Comparison of ENCODE assay signal across 21 mouse cellular contexts in genomic region chr13:102862981-102863380, GRCm38 (mm10).
DNase-seq lines count a peak whose midpoint lies in the region; ATAC-seq lines count a peak whose summit lies in the region.
"Had no signal": no experiment of that assay in that cellular context is flagged by ENCODE, and none has a peak within 500 bp of the region (broad histone marks: within the 10 kb centered on the region; RNA-seq: fewer than 3 reads in every experiment).

No protein-coding gene starts in this region.

- H3K36me3 ChIP-seq in kidney, embryonic 15.5 days = no peaks in the 10 kb centered on the region
- H3K36me3 ChIP-seq: embryonic facial prominence, embryonic 13.5 days; heart, embryonic 12.5 days; intestine, embryonic 15.5 days had no signal

- 0 out of 2 replicates have a peak, but pooled peaks have one; percentile 38 for ATAC-seq in kidney, embryonic 15.5 days (replicated peaks; ENCODE audit: low FRiP score)
- ATAC-seq: activated CD4-positive, CD25-positive, alpha-beta regulatory T cell, adult 4 months; forebrain, embryonic 13.5 days; forebrain, postnatal 0 days; intestine, embryonic 15.5 days had no signal

- no peaks in the 10 kb centered on the region for H3K27me3 ChIP-seq in kidney, embryonic 15.5 days
- H3K27me3 ChIP-seq: embryonic facial prominence, embryonic 13.5 days; forebrain, embryonic 13.5 days; heart, embryonic 12.5 days; intestine, embryonic 15.5 days had no signal

- H3K9ac ChIP-seq in kidney, embryonic 15.5 days = no peak overlapping the region
- H3K9ac ChIP-seq: embryonic facial prominence, embryonic 13.5 days; forebrain, embryonic 13.5 days; forebrain, postnatal 0 days; heart, embryonic 12.5 days; hindbrain, embryonic 14.5 days; intestine, embryonic 15.5 days had no signal

- no peak overlapping the region for H3K4me2 ChIP-seq in kidney, embryonic 15.5 days
- H3K4me2 ChIP-seq: embryonic facial prominence, embryonic 13.5 days; forebrain, embryonic 13.5 days; heart, embryonic 12.5 days; hindbrain, embryonic 14.5 days; intestine, embryonic 15.5 days had no signal

- no peaks in the 10 kb centered on the region for H3K9me3 ChIP-seq in kidney, embryonic 15.5 days (replicated peaks)
- H3K9me3 ChIP-seq: embryonic facial prominence, embryonic 13.5 days; heart, embryonic 12.5 days; intestine, embryonic 15.5 days had no signal

- WGBS in kidney, embryonic 15.5 days = 33% methylated on average over 2 of the region's 2 CpGs

- peaks cover 34% of the 10 kb centered on the region for H3K4me1 ChIP-seq in kidney, embryonic 15.5 days

- H3K4me3 ChIP-seq in kidney, embryonic 15.5 days (replicated peaks) = no peak overlapping the region
- H3K4me3 ChIP-seq: embryonic facial prominence, embryonic 13.5 days; forebrain, embryonic 13.5 days; heart, embryonic 12.5 days; hindbrain, embryonic 10.5 days; intestine, embryonic 15.5 days had no signal

- DNase-seq in kidney, adult 9 months = no peak
- peak; percentile 73 for DNase-seq in NIH3T3 (ENCODE audit: low read depth)
- DNase-seq in embryo, embryonic 11 days = peak; percentile 54
- DNase-seq in mesoderm, embryonic 11.5 days (ENCODE audit: low read depth, low spot score) = peak; percentile 80
- DNase-seq in thymus, postnatal 14 days = no peak
- no peak for DNase-seq in right cerebral cortex, postnatal 10 days (ENCODE audit: low spot score in 2 of 2)
- no peak for DNase-seq in T-cell, adult 2 months (ENCODE audit: low spot score)
- DNase-seq: adrenal gland, adult 8-10 months; adrenal gland, postnatal 36 days; cerebellum, adult 2 months; cerebellum, postnatal 10 days; forebrain, postnatal 0 days; gastrocnemius, postnatal 14 days had no signal

- H3K27ac ChIP-seq in kidney, embryonic 15.5 days = no peak overlapping the region
- H3K27ac ChIP-seq: embryonic facial prominence, embryonic 13.5 days; forebrain, embryonic 13.5 days; hindbrain, embryonic 10.5 days; hindbrain, embryonic 14.5 days; intestine, embryonic 15.5 days had no signal

Comparison
In these comparisons a context has a peak if more than half of its experiments do, and no peak if none do; other contexts are left out.
1. DNase-seq: peak in NIH3T3 (single experiment), embryo, embryonic 11 days (single experiment) and mesoderm, embryonic 11.5 days (single experiment); none in kidney, adult 9 months (single experiment), thymus, postnatal 14 days (single experiment), right cerebral cortex, postnatal 10 days (0 of 2) and T-cell, adult 2 months (single experiment).